Mouse (Mus musculus) ovary, adult 10 weeks (tissue): ENCODE results near the gene Slc38a11. TPM values are rescaled to one million over a fixed set of nuclear protein-coding genes. Genes with fewer than 3 reads are reported as not detected.

Source experiments
- polyA plus RNA-seq: library from polyadenylated mRNA; stranded (reverse); fragments of 350-450 nt; fragmentation: Illumina TruSeq; extraction: RNeasy Lipid Tissue Mini Kit (QIAGEN cat#74804); gene quantifications from one replicate; pipeline ENCODE4 v1.2.3, GENCODE M21; 2014

The Slc38a11 gene
- polyA plus RNA-seq: 7.7 TPM

GRCm38 (mm10) chr2:65363828-65364497, at the start of gene Slc38a11:
TSS of gene Slc38a11 (minus strand) at chr2:65364034.

Other genes starting within 250 kb of the Slc38a11 start
- 118 TPM for gene Cobll1, start 124.6 kb downstream of the Slc38a11 start, polyA plus RNA-seq
- 4.4 TPM for gene Scn3a, start 203.6 kb upstream of the Slc38a11 start, polyA plus RNA-seq